Mouse (Mus musculus) liver, adult 2 months (tissue): Measurements from ENCODE around the gene A630095N17Rik. TPM values are rescaled to one million over a fixed set of nuclear protein-coding genes. Genes with fewer than 3 reads are reported as not detected.
A peak's percentile ranks its signal among the peaks of the same experiment; 100 is the strongest.

Experiments used
- DNase-seq: peaks from one replicate; pipeline ENCODE4 v3.0.0-alpha.2; 2011; ENCODE audit warnings: low read depth, low spot score; ENCODE audit errors: extremely low read depth
- H3K27ac ChIP-seq: fragments of 200-500 bp; replicated peaks from 2 replicates; pipeline ENCODE4 v1.5.1; 2012; ENCODE audit warnings: low read depth, mild to moderate bottlenecking, control low read depth, inconsistent platforms, low read length; ENCODE audit not compliant: insufficient read depth
- H3K27me3 ChIP-seq: fragments of 200-500 bp; 2 replicates; pipeline ENCODE4 v1.6.1; 2012; ENCODE audit warnings: mild to moderate bottlenecking, moderate library complexity, low read length, inconsistent platforms; ENCODE audit not compliant: control insufficient read depth, insufficient read depth
- H3K36me3 ChIP-seq: fragments of 200-500 bp; 2 replicates; pipeline ENCODE4 v1.6.1; 2012; ENCODE audit warnings: low read length, inconsistent platforms; ENCODE audit not compliant: control insufficient read depth, insufficient read depth
- H3K4me1 ChIP-seq: fragments of 200-500 bp; 2 replicates; pipeline ENCODE4 v1.6.1; 2011; ENCODE audit warnings: low read length; ENCODE audit not compliant: control insufficient read depth, insufficient read depth
- H3K4me3 ChIP-seq: fragments of 200-500 bp; 2 replicates; pipeline ENCODE4 v1.5.1; 2011; ENCODE audit warnings: low read depth, mild to moderate bottlenecking, control low read depth, low read length, moderate library complexity; ENCODE audit not compliant: insufficient read depth
- H3K79me2 ChIP-seq: fragments of 200-500 bp; 2 replicates; pipeline ENCODE4 v1.6.1; 2012; ENCODE audit warnings: inconsistent platforms, mild to moderate bottlenecking, low read length, moderate library complexity; ENCODE audit not compliant: control insufficient read depth, insufficient read depth
- H3K9ac ChIP-seq: fragments of 200-500 bp; 2 replicates; pipeline ENCODE4 v1.6.1; 2012; ENCODE audit warnings: low read depth, mild to moderate bottlenecking, control low read depth, inconsistent platforms, low read length
- CTCF ChIP-seq: fragments of 200-500 bp; IDR thresholded peaks from 2 replicates; pipeline ENCODE4 v1.5.1; 2011; ENCODE audit warnings: low read depth, low read length, control low read depth
- POLR2A ChIP-seq: fragments of 200-500 bp; IDR thresholded peaks from 2 replicates; pipeline ENCODE4 v1.6.1; 2011; ENCODE audit warnings: low read length, control low read depth; ENCODE audit not compliant: insufficient read depth; ENCODE audit errors: extremely low read depth
- WGBS: fragments of 180-500 bp; shearing (Covaris S2); methylation state at CpG from one replicate; pipeline ENCODE4 v1.1.7; 2018; 5-methylcytosine and 5-hydroxymethylcytosine counted together
- polyA plus RNA-seq: library from polyadenylated mRNA; depleted of rRNA; stranded (reverse); fragments of >200 nt; gene quantifications from 2 replicates; pipeline ENCODE4 v1.2.3, GENCODE M21; 2012
- total RNA-seq: library from RNA; depleted of rRNA; stranded (reverse); fragments of >200 nt; gene quantifications from 2 replicates; pipeline ENCODE4 v1.2.3, GENCODE M21; 2014

Gene A630095N17Rik
- total and polyA plus RNA-seq, 2 experiments: not detected

DNA sequence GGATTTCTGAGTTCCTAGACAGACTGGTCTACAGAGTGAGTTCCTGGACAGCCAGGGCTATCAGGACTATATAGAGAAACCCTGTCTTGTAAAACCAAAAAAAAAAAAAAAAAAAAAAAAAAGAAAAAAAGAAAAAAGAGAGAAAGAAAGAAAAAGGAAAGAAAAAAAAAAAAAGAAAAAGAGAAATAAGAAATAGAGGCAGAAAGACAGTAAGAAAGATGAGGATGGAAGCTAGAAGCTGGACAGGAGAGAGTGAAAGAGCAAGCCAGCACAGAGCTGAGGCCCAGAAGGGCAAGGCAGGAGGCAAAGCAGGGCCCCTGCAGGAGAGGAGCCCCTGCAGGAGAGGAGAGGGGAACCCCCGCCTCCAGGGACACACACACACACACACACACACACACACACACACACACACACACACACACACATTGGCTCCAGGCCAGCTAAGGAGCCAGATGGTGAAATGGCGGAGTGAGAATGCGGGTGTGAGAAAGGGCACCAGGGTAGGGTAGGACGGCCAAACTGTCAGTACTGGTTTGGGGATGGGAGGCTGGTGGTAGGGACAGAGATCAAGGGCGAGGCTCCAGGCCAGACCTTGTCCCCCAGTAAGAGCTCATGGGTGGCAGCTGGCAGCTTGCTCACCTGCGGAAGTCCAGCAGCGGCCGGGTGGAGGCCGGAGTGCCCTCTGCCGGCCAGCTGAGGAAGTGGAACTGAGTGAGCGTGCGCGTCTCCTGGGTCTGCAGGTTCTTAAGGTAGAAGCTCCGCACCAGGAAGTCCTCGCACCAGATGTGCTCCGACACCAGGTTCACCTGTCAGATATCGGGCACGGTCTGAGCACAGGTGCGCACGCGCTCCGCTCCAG lies 19.4 kb upstream of the A630095N17Rik start:
- peak; percentile 75 for DNase-seq
- TF ChIP-seq CTCF: peak; percentile 90
- no peak for TF ChIP-seq POLR2A
- WGBS: 2% methylated on average over 21 of the region's 22 CpGs
- Histone ChIP-seq H3K79me2 (no peaks in the 10 kb centered on the region), H3K4me3 (peak overlapping the region; percentile 25), H3K27ac (peak overlapping the region; percentile 40), H3K36me3 (no peaks in the 10 kb centered on the region), H3K27me3 (no peaks in the 10 kb centered on the region), H3K9ac (peak overlapping the region; percentile 60), H3K4me1 (peaks cover 2% of the 10 kb centered on the region)

DNA sequence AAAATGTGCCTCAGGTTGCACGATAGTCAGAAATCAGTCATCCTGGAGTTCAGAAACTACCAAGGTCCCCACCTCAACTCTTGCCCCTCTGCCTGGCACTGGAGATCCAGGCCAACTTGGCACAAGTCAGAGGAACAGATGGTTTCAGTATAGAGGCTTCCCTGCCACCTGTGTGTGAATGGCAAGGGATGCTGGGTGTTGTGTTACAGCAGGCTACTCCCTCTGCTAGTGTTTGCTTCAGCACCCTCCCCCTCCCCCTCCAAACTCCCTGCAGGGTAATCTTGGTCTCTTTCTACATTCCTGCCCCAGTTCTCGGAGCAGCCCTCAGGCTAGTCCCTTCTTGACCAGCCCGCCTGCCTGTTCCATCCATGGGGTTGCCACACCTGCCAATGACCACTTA lies 18.6 kb upstream of the A630095N17Rik start:
- Histone ChIP-seq H3K36me3 (no peaks in the 10 kb centered on the region), H3K79me2 (no peaks in the 10 kb centered on the region), H3K27me3 (no peaks in the 10 kb centered on the region), H3K4me3 (no peak overlapping the region), H3K4me1 (peaks cover 2% of the 10 kb centered on the region), H3K27ac (no peak overlapping the region), H3K9ac (no peak overlapping the region)
- no peak for DNase-seq
- no peak for TF ChIP-seq CTCF
- TF ChIP-seq POLR2A: no peak
- WGBS: 97% methylated on average over 3 of the region's 3 CpGs

DNA sequence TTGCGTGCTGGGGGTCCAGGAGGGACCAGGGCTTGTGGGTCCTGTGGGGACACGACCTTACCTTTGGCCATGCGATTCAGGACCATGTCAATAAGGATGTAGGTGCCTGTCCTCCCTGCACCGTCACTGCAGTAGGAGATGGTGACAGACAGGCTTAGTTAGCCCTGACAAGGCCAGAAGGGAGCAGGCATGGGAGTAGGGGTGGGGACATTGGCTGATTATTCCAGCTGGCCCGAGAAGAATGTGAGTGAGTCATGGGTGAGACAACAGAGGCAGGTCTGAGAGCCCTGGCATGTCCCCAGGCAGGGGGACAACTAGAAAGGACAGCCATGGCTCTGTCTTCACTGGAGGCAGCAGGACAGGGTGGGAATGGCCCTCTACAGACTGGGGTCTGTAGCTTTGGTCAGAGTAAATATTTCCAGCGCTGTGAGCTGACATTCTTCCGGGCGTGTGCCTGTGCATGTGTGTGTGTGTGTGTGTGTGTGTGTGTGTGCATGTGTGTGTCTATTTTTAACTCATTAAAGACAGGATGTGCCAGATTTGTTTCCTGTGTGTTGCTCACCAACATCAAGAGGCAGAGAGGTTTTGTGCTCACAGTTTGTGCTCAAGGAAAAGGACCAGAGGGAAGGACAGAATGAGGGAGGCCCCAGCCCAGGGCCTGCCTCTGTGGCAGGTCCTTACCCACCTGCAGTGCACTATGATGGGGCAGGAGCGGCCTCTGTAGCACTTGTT lies 16.3 kb upstream of the A630095N17Rik start:
- Histone ChIP-seq H3K27me3 (no peaks in the 10 kb centered on the region), H3K27ac (no peak overlapping the region), H3K4me1 (peaks cover 2% of the 10 kb centered on the region), H3K79me2 (no peaks in the 10 kb centered on the region), H3K36me3 (no peaks in the 10 kb centered on the region), H3K4me3 (no peak overlapping the region), H3K9ac (no peak overlapping the region)
- DNase-seq: no peak
- TF ChIP-seq POLR2A (no peak), CTCF (no peak)
- WGBS: 49% methylated on average over 9 of the region's 9 CpGs

DNA sequence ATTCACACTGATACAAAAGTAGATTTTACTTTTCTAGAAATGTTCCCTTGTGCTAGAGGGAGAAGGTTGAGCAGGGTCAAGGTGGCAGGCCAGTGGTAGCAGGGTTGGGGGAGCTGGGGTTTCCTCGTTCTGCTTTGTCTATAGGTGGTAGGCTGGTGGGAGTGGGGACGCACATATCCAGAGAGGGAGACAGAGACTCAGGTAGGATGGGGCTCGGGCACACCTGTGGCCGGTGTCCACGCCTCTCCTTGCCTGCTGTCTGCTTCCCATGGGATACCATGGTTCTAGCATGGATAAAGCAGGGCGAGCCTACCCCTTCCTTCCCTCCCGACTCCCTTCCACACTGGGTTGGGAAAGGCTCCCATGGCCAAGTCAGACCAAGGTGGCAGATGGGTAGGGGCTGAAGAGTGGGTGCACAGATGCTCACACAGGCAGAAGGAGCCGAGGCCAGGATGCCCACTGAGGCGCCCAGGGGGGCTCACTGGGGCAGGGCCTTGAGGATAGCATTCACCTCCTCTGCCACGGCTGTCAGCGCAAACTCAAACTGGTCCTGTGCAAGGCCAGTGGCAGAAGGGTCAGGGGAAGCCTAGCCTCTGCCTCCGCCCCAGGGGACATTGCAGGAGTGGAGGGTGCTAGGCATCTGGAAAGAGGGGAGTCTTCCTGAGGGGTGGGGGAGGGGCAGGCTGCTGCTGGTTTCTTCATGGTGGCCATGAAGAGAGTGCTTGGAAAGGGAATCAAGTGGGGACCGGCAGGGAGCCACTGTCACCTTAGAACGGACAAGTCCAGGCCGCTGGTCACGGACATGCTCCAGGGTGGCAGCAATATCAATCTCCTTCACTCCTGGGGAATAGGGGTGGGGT lies 15.4 kb upstream of the A630095N17Rik start:
- Histone ChIP-seq H3K27me3 (no peaks in the 10 kb centered on the region), H3K36me3 (no peaks in the 10 kb centered on the region), H3K27ac (no peak overlapping the region), H3K79me2 (no peaks in the 10 kb centered on the region), H3K4me3 (no peak overlapping the region), H3K9ac (no peak overlapping the region), H3K4me1 (peaks cover 2% of the 10 kb centered on the region)
- DNase-seq: no peak
- WGBS: 88% methylated on average over 16 of the region's 16 CpGs
- TF ChIP-seq CTCF: no peak
- TF ChIP-seq POLR2A: no peak

- H3K27me3 ChIP-seq: no peaks in the 10 kb centered on the region
- no peaks in the 10 kb centered on the region for H3K79me2 ChIP-seq
- WGBS: 67% methylated on average over 4 of the region's 4 CpGs
- no peak overlapping the region for H3K27ac ChIP-seq
- no peak for TF ChIP-seq POLR2A
- no peak overlapping the region for H3K9ac ChIP-seq
- H3K4me1 ChIP-seq: no peaks in the 10 kb centered on the region
- no peak overlapping the region for H3K4me3 ChIP-seq
- DNase-seq: peak; percentile 51
- peaks cover 5% of the 10 kb centered on the region for H3K36me3 ChIP-seq
Observed at GRCm38 (mm10) chr1:75244836-75245235, 12.9 kb upstream of the A630095N17Rik start.
